Mouse (Mus musculus) MEL (cell line): ENCODE data around the gene P2ry4.

Experiments used
- CTCF ChIP-seq, 3 experiments: IDR thresholded peaks in 2 of 3; conservative IDR thresholded peaks in 1 of 3; 2 replicates each; pipeline ENCODE4 v1.5.1; 2011 to 2012; ENCODE audit warnings: low read length in 3 of 3, low read depth in 2 of 3, mild to moderate bottlenecking in 2 of 3, improper control_type of control experiment in 1 of 3, inconsistent platforms in 1 of 3, mixed read lengths in 1 of 3, moderate library complexity in 1 of 3; ENCODE audit not compliant: control insufficient read depth in 1 of 3, insufficient read depth in 1 of 3, poor library complexity in 1 of 3, severe bottlenecking in 1 of 3
- EP300 ChIP-seq, 2 experiments: IDR thresholded peaks; 2 replicates each; pipeline ENCODE4 v1.6.1; 2011; ENCODE audit warnings: improper control_type of control experiment in 2 of 2, low read length in 2 of 2, low read depth in 1 of 2, mild to moderate bottlenecking in 1 of 2
- ETS1 ChIP-seq: IDR thresholded peaks from 2 replicates; pipeline ENCODE4 v1.6.1; 2012; ENCODE audit warnings: low read depth, mild to moderate bottlenecking, inconsistent platforms, low read length, improper control_type of control experiment, moderate library complexity
- HCFC1 ChIP-seq: IDR thresholded peaks from 2 replicates; pipeline ENCODE4 v1.6.1; 2012; ENCODE audit warnings: low read depth, mild to moderate bottlenecking, inconsistent platforms, low read length, improper control_type of control experiment, moderate library complexity
- KAT2A ChIP-seq: conservative IDR thresholded peaks from 2 replicates; pipeline ENCODE4 v1.6.1; 2012; ENCODE audit warnings: low read depth, low read length, improper control_type of control experiment, inconsistent platforms
- MEF2A ChIP-seq: IDR thresholded peaks from 2 replicates; pipeline ENCODE4 v1.6.1; 2014; ENCODE audit warnings: low read depth, mild to moderate bottlenecking, inconsistent platforms, low read length, improper control_type of control experiment; ENCODE audit not compliant: poor library complexity, insufficient replicate concordance, severe bottlenecking; ENCODE audit errors: extremely low read depth
- POLR2A ChIP-seq, 2 experiments: IDR thresholded peaks; 2 replicates each; pipeline ENCODE4 v1.6.1; 2011 to 2012; ENCODE audit warnings: low read length in 2 of 2, mild to moderate bottlenecking in 2 of 2, control low read depth in 1 of 2, improper control_type of control experiment in 1 of 2, low read depth in 1 of 2, moderate library complexity in 1 of 2; ENCODE audit not compliant: control insufficient read depth in 1 of 2, insufficient read depth in 1 of 2, poor library complexity in 1 of 2

GRCm38 (mm10) chrX:100556026-100556425 lies 38.6 kb downstream of the P2ry4 start:
- no peak for TF ChIP-seq CTCF (IDR thresholded peaks at IDR 0.05 in 2 of 3, conservative IDR thresholded peaks at IDR 0.05 in 1 of 3; ENCODE audit: control insufficient read depth in 1 of 3, insufficient read depth in 1 of 3, low read depth in 2 of 3, low read length in 3 of 3, poor library complexity in 1 of 3, severe bottlenecking in 1 of 3)
- no peak for TF ChIP-seq EP300 (IDR thresholded peaks at IDR 0.05; ENCODE audit: low read depth in 1 of 2, low read length in 2 of 2)
- no peak for TF ChIP-seq ETS1
- no peak for TF ChIP-seq MEF2A
- no peak for TF ChIP-seq POLR2A (IDR thresholded peaks at IDR 0.05; ENCODE audit: control insufficient read depth in 1 of 2, insufficient read depth in 1 of 2, low read depth in 1 of 2, low read length in 2 of 2, poor library complexity in 1 of 2)
- no peak for TF ChIP-seq KAT2A
- TF ChIP-seq HCFC1: no peak
